Mouse (Mus musculus) large intestine, adult 2 months (tissue): ENCODE data around the gene Myl6b. TPM values are rescaled to one million over a fixed set of nuclear protein-coding genes. Genes with fewer than 3 reads are reported as not detected.
"Not testable (repeated sequence)": the region's sequence is repeated elsewhere in the genome, so short reads cannot be mapped to it uniquely, and the experiment has no call there.

ENCODE experiments used
- DNase-seq: peaks from one replicate; pipeline ENCODE4 v3.0.0-alpha.2; 2012; ENCODE audit warnings: low read depth, low spot score
- WGBS: fragments of 180-500 bp; shearing (Covaris S2); methylation state at CpG from one replicate; pipeline ENCODE4 v1.1.7; 2018; 5-methylcytosine and 5-hydroxymethylcytosine counted together
- polyA plus RNA-seq: library from polyadenylated mRNA; depleted of rRNA; stranded (reverse); fragments of >200 nt; gene quantifications from 2 replicates; pipeline ENCODE4 v1.2.3, GENCODE M21; 2012

Gene Myl6b
- polyA plus RNA-seq, 1 experiment, result 1.4 TPM

GRCm38 (mm10) chr10:128522351-128522750 lies 23.9 kb upstream of the Myl6b start:
- no peak for DNase-seq
- 82% methylated on average over 6 of the region's 6 CpGs for WGBS

- DNase-seq, result no peak
- 91% methylated on average over 16 of the region's 16 CpGs for WGBS
These were observed 22.1 kb upstream of the Myl6b start for GRCm38 (mm10) chr10:128520591-128520990.

GRCm38 (mm10) chr10:128518833-128519232 lies 20.3 kb upstream of the Myl6b start:
- 82% methylated on average over 7 of the region's 7 CpGs for WGBS
- DNase-seq, result no peak

- WGBS, result 68% methylated on average over 6 of the region's 6 CpGs
- DNase-seq, result no peak
These were observed 18.2 kb upstream of the Myl6b start for GRCm38 (mm10) chr10:128516677-128517076.

GRCm38 (mm10) chr10:128516029-128516428 lies 17.5 kb upstream of the Myl6b start:
- 79% methylated on average over 20 of the region's 20 CpGs for WGBS
- DNase-seq, result no peak

- DNase-seq, result no peak
- 77% methylated on average over 4 of the region's 4 CpGs for WGBS
These were observed 16.6 kb upstream of the Myl6b start for GRCm38 (mm10) chr10:128515044-128515443.

GRCm38 (mm10) chr10:128511761-128512160 lies 13.3 kb upstream of the Myl6b start:
- 95% methylated on average over 12 of the region's 12 CpGs for WGBS

GRCm38 (mm10) chr10:128511189-128511588 lies 12.7 kb upstream of the Myl6b start:
- no peak for DNase-seq
- WGBS, result 91% methylated on average over 9 of the region's 9 CpGs

More at GRCm38 (mm10) chr10:128511761-128512160, 13.3 kb upstream of the Myl6b start:
- no peak for DNase-seq

- no peak for DNase-seq
- WGBS, result 94% methylated on average over 11 of the region's 11 CpGs
These were observed 11.8 kb upstream of the Myl6b start for GRCm38 (mm10) chr10:128510301-128510700.

GRCm38 (mm10) chr10:128509831-128510230 lies 11.3 kb upstream of the Myl6b start:
- DNase-seq, result no peak
- WGBS, result 68% methylated on average over 4 of the region's 4 CpGs

GRCm38 (mm10) chr10:128509203-128509602 lies 10.7 kb upstream of the Myl6b start:
- WGBS, result 88% methylated on average over 9 of the region's 9 CpGs
- DNase-seq, result no peak

GRCm38 (mm10) chr10:128508260-128508659 lies 9.8 kb upstream of the Myl6b start:
- no peak for DNase-seq
- 72% methylated on average over 9 of the region's 9 CpGs for WGBS

- WGBS, result 97% methylated on average over 14 of the region's 14 CpGs
- DNase-seq, result no peak
These were observed 7.5 kb upstream of the Myl6b start for GRCm38 (mm10) chr10:128505974-128506373.

- 89% methylated on average over 5 of the region's 5 CpGs for WGBS
- not testable (repeated sequence) for DNase-seq
These were observed 6.8 kb upstream of the Myl6b start for GRCm38 (mm10) chr10:128505371-128505667.

GRCm38 (mm10) chr10:128504641-128505370 lies 6.3 kb upstream of the Myl6b start:
- no peak for DNase-seq
- 36% methylated on average over 9 of the region's 9 CpGs for WGBS

GRCm38 (mm10) chr10:128504012-128504411 lies 5.5 kb upstream of the Myl6b start:
- no peak for DNase-seq
- WGBS, result 30% methylated on average over 3 of the region's 3 CpGs

- WGBS, result 58% methylated on average over 8 of the region's 8 CpGs
- no peak for DNase-seq
These were observed 5.0 kb upstream of the Myl6b start for GRCm38 (mm10) chr10:128503532-128503931.

- no peak for DNase-seq
- 24% methylated on average over 5 of the region's 5 CpGs for WGBS
These were observed 3.9 kb upstream of the Myl6b start for GRCm38 (mm10) chr10:128502341-128502740.

- no peak for DNase-seq
- WGBS, result under 1% methylated on average over 21 of the region's 21 CpGs
These were observed 709 bp upstream of the Myl6b start for GRCm38 (mm10) chr10:128499116-128499671.

- WGBS, result 65% methylated on average over 6 of the region's 6 CpGs
- no peak for DNase-seq
These were observed 1.2 kb downstream of the Myl6b start for GRCm38 (mm10) chr10:128497134-128497737.

GRCm38 (mm10) chr10:128496509-128497077 lies 1.9 kb downstream of the Myl6b start:
- WGBS, result 63% methylated on average over 6 of the region's 6 CpGs
- no peak for DNase-seq
